Mouse (Mus musculus): ENCODE measurements around the gene Dnajb1. TPM values are rescaled to one million over a fixed set of nuclear protein-coding genes. Genes with fewer than 3 reads are reported as not detected.
"Not testable (repeated sequence)": the region's sequence is repeated elsewhere in the genome, so short reads cannot be mapped to it uniquely, and the experiment has no call there.

Dnajb1 gene
- 42.1 and 42.7 TPM in 2 replicates for total RNA-seq (2017)

DNA sequence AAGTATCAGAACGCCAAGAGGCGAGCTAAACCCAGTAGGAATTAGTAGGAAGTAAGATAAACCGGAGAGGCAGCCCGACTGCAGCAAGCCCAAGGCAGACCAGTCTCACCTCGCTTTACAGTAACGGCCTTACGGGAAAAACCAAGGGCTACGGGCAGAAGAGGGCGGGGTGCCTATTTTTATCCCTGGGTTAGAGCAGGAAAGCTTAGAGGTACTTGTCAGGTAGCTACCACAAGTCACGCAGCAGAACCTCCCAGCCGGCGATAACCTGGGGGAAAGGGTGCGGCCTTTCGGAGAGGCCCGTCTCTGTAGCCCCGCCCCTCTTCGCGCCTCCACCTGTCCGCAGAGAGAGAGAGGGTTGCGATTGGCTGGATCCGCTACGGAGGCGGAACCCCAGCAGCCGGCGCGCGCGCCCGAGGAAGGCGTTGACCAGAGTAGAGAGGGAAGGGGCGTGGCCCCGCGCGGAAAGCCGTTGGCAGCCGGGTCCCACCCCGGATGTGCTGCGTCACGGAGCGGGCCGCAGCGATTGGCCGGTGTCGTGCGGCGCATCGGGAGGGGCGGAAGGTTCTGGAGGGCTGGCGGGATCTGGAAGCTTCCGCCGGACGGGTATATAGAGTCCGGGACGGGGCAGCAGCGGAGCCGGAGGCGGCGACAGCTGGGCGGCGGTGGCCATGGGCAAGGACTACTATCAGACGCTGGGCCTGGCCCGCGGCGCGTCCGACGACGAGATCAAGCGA, at the start of gene Dnajb1, which contains the start of gene Tecr:
Dnajb1 (plus strand) TSS at position 533 of the 737 bp plus-strand sequence.
Tecr (minus strand) TSS at position 311 of the 737 bp plus-strand sequence.
- ATAC-seq (ENCODE audit: extremely low read depth, insufficient number of reproducible peaks, low FRiP score, poor library complexity, severe bottlenecking): peak; percentile 92

- no peak for ATAC-seq (ENCODE audit: extremely low read depth, insufficient number of reproducible peaks, low FRiP score, poor library complexity, severe bottlenecking)
These were observed 45.3 kb upstream of the Dnajb1 start for GRCm38 (mm10) chr8:83562669-83563068.

DNA sequence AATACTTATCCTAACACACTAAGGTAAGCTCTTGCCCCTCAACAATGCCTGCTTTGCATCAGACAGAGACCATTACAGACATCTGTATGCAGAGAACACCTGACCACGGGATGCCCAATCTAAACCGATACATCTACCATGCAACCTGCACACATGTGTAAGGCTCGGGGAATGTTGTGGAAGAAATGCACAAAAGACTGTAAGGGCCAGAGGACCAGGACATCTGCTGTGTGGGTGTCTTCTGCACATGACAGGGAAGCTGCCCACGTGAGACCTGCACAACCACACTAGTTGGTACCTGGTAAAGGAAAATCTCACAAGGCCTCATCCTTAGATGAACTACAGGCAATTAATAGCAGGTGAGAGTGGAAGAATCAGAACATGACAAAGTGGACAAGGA, 44.7 kb upstream of the Dnajb1 start:
- ATAC-seq (ENCODE audit: extremely low read depth, insufficient number of reproducible peaks, low FRiP score, poor library complexity, severe bottlenecking): no peak

- no peak for ATAC-seq (ENCODE audit: extremely low read depth, insufficient number of reproducible peaks, low FRiP score, poor library complexity, severe bottlenecking)
These were observed 42.1 kb upstream of the Dnajb1 start for GRCm38 (mm10) chr8:83565731-83566375.

DNA sequence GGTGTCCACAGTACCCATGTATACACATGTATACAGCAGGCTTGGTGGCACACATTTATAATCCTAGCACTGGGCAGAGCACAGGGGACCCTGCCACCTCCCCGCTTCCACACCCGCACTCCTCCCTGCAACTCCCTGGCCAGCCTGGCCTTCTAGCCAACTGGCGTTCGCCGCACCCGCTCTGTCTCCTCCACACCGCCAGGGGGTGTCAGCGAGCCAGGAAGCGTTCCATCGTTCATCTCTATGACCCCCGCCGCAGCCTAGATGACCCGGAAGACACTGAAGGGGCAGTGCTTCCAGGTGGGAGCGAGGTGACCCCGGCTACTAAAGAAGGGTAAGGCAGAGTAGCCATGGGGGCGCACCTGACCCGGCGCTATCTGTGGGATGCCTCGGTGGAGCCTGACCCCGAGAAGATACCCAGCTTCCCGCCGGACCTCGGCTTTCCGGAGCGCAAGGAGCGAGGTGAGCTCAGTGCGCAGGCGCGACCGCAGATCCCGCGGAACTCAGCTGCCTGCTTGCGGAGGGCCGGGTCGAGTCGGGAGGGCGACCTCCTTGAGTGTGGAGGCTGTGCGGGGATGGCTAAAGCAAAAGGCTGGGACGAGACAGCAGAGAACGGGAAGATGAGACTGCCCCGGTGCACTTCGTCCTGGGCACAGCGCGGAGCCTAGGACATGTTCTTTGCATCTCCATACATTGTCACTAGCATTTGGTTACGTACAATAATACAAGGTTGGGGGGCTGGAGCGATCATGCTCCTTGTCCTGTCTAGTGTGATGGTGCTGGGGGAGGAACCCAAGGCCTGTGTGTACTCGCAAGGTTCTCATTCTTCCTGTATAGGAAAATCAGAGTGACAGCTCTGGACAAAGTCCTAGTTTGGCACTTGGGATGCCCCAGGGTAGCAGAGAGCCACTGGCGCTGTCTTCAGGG, 41.3 kb upstream of the Dnajb1 start, which contains the start of gene Ndufb7:
Ndufb7 (plus strand) TSS at position 203 of the 927 bp plus-strand sequence.
- ATAC-seq (ENCODE audit: extremely low read depth, insufficient number of reproducible peaks, low FRiP score, poor library complexity, severe bottlenecking): peak; percentile 95

DNA sequence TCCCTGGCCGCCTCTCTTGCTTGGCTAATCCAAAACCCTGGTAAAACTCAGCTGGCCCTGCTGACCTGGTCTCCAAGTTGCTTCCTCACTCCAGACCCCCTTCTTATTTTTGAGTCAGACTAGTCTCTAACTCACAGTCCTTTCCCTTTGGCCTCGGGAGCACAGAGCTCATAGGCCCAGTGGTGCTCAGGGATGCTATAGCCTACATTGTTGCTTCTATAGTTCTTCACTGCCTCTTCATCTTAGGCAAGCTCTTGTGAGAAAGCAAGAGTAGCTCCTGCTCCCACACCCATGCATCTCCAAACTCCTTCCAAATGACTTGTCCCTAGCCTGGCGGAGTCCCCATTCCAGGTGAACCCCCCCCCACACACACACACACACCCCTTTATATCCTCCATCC, 40.3 kb upstream of the Dnajb1 start:
- ATAC-seq (ENCODE audit: extremely low read depth, insufficient number of reproducible peaks, low FRiP score, poor library complexity, severe bottlenecking): no peak

- ATAC-seq (ENCODE audit: extremely low read depth, insufficient number of reproducible peaks, low FRiP score, poor library complexity, severe bottlenecking): no peak
These were observed 39.9 kb upstream of the Dnajb1 start for GRCm38 (mm10) chr8:83568128-83568527.

- ATAC-seq (ENCODE audit: extremely low read depth, insufficient number of reproducible peaks, low FRiP score, poor library complexity, severe bottlenecking): no peak
These were observed 39.2 kb upstream of the Dnajb1 start for GRCm38 (mm10) chr8:83568755-83569154.

DNA sequence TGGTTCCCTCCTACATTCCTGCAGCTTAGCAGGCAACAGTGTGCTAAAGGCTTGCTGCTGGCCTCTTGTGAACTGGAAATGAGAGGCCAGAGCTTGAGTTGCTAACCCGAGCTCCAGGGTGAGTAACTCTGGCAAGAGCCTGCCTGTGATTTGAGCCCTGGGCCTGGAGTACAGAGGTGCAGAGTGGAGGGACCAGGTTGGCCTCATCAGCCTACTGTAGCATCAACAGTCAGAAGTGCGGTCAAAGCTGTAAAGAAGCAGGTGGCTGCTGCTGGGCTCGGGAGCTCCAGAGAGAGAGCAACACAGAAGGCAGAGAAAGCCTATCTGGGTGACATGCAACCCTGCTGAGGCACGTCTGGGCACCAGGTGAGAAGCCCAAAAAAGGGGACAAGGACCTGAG, 38.8 kb upstream of the Dnajb1 start:
- no peak for ATAC-seq (ENCODE audit: extremely low read depth, insufficient number of reproducible peaks, low FRiP score, poor library complexity, severe bottlenecking)

GRCm38 (mm10) chr8:83570272-83571000, 37.6 kb upstream of the Dnajb1 start:
- ATAC-seq (ENCODE audit: extremely low read depth, insufficient number of reproducible peaks, low FRiP score, poor library complexity, severe bottlenecking): no peak

DNA sequence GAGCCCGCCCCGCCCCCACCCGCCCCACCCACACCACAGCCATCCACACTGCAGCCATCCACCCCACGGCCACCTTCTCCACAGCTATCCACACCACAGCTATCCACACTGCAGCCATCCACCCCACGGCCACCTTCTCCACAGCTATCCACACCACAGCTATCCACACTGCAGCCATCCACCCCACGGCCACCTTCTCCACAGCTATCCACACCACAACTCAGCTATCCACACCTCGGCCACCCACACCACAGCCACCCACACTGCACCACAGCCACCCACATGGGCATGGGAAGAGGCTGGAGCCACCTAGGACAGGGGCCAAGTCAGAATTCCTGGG, 37.0 kb upstream of the Dnajb1 start:
- ATAC-seq (ENCODE audit: extremely low read depth, insufficient number of reproducible peaks, low FRiP score, poor library complexity, severe bottlenecking): not testable (repeated sequence)

GRCm38 (mm10) chr8:83571791-83572190, 36.2 kb upstream of the Dnajb1 start:
- no peak for ATAC-seq (ENCODE audit: extremely low read depth, insufficient number of reproducible peaks, low FRiP score, poor library complexity, severe bottlenecking)

DNA sequence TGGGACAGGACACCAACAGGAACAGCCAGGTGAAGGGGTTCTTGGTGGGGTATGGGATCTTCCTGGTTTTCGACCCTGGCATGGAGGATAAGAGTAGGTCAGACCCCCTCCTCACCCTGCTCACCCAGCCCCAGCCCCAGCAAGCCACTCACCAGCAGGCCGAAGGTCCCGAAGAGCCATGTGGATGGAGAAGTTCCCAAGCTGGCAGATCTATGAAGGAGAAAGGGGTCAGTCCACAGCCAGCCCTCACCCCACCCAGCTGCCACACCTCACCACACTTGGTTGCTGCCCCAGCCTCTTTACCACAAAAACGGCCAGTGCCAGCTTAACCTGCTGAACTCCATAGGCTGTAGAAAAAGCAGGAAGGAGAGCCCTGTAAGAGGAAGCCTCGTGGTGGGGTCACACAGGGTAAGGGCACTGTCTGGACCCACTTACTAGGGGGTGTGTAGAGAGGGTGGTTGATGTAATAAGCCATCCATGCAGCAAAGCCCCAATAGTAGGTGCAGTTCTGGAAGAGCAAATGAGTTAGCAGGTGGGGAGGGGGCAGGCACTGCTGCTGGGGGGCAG, 35.7 kb upstream of the Dnajb1 start:
- ATAC-seq (ENCODE audit: extremely low read depth, insufficient number of reproducible peaks, low FRiP score, poor library complexity, severe bottlenecking): no peak

DNA sequence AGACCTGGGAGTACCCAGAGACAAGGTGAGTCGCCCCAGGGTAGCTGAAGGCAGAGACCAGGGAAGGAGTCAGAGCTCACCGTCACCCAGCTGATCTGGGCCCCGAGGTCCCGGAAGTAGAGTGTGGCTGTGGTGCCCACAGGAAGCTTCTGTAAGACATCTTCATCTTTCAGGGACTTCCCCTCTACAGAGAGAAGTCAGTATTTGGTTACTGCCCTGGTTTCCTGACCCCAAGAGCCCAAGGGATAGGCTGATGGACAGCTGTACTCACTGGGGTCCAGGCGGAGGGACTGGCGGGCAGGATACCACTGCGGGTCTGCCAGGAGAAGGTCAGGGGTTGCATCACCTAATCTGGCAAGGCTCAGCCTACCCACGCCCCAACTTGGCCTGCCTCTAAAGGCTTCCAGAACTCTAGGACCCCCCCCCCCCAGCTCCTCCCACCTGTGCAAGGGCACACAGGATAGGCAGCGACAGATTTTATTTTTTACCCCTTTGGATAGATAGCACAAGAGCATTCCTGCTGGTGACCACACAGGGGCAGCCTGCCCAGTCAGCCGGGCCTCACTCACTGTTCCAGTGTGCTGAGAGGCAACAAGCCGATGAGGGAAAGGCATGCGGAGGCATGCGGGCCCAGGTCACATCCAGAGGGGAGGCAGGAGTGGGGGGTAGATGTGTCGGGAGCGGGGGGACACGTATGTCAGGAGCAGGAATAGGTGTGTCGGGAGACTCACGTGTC, 34.7 kb upstream of the Dnajb1 start:
- peak; percentile 78 for ATAC-seq (ENCODE audit: extremely low read depth, insufficient number of reproducible peaks, low FRiP score, poor library complexity, severe bottlenecking)

DNA sequence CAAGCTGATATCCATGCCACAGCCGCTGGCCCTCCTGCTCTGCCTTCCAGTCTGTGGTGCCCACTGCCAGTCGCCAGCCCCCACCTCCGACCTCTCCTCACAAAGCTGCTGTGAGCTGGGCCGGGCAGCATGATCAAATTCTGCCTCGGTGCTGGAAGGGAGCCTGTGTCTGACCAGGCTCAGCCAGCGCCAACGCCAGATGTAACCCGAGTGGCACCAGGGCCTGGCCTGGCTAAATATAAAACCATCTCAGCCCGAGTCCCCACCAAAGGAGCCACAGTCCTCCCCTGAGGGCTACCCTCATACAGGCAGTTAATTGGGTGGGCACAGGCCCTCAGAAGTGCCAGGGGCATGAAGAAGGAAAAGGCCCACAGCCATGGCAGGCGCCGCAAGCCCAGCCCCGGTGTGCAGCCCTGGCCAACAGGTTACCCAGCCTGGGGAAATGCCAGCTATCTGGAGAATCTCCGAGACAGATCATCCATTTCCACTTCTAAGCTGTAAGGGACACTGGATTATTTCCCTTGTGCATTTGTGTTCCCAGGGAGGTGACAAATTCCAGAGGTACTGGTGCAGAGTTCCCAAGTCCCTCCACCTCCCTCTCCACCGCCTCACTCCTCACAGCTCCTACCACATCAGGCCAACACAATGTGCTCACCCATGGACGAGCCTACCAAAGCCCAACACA, 33.2 kb upstream of the Dnajb1 start:
- ATAC-seq (ENCODE audit: extremely low read depth, insufficient number of reproducible peaks, low FRiP score, poor library complexity, severe bottlenecking): no peak

- ATAC-seq (ENCODE audit: extremely low read depth, insufficient number of reproducible peaks, low FRiP score, poor library complexity, severe bottlenecking): no peak
These were observed 32.2 kb upstream of the Dnajb1 start for GRCm38 (mm10) chr8:83575561-83576515.

Measured in neutrophil, adult 5-6 weeks (primary cell).